Mouse (Mus musculus) right cerebral cortex, adult 18-20 months (tissue): ENCODE measurements around the gene Mical3.
"Not testable (repeated sequence)": the region's sequence is repeated elsewhere in the genome, so short reads cannot be mapped to it uniquely, and the experiment has no call there.

Experiments used
- DNase-seq: peaks from one replicate; pipeline ENCODE4 v3.0.0; 2022; ENCODE audit warnings: mixed read lengths

Mical3 gene

GRCm38 (mm10) chr6:120926880-120927279, 203.9 kb downstream of the Mical3 start:
- DNase-seq, result no peak

GRCm38 (mm10) chr6:120924791-120925321, 205.9 kb downstream of the Mical3 start:
- DNase-seq, result not testable (repeated sequence)

GRCm38 (mm10) chr6:120917975-120918374, 212.8 kb downstream of the Mical3 start:
- DNase-seq, result no peak

- not testable (repeated sequence) for DNase-seq
These were observed 213.6 kb downstream of the Mical3 start for GRCm38 (mm10) chr6:120916972-120917881.

- DNase-seq, result peak; percentile 77
These were observed 214.5 kb downstream of the Mical3 start, which contains the start of gene Bid for GRCm38 (mm10) chr6:120916074-120916971. Gene Bid (minus strand): TSS chr6:120916853.

- no peak for DNase-seq
These were observed 215.2 kb downstream of the Mical3 start for GRCm38 (mm10) chr6:120915649-120915975.

GRCm38 (mm10) chr6:120914911-120915648, 215.7 kb downstream of the Mical3 start:
- DNase-seq, result no peak

GRCm38 (mm10) chr6:120914533-120914910, 216.3 kb downstream of the Mical3 start:
- no peak for DNase-seq

GRCm38 (mm10) chr6:120913783-120914182, 217.0 kb downstream of the Mical3 start:
- DNase-seq, result no peak

GRCm38 (mm10) chr6:120912931-120913330, 217.9 kb downstream of the Mical3 start:
- DNase-seq, result no peak

- no peak for DNase-seq
These were observed 219.4 kb downstream of the Mical3 start for GRCm38 (mm10) chr6:120911213-120912007.

GRCm38 (mm10) chr6:120909501-120909900, 221.3 kb downstream of the Mical3 start:
- DNase-seq, result no peak

GRCm38 (mm10) chr6:120907876-120908597, 222.8 kb downstream of the Mical3 start:
- not testable (repeated sequence) for DNase-seq

- DNase-seq, result no peak
These were observed 224.3 kb downstream of the Mical3 start for GRCm38 (mm10) chr6:120906521-120906920.

GRCm38 (mm10) chr6:120905111-120905510, 225.7 kb downstream of the Mical3 start:
- DNase-seq, result no peak

- no peak for DNase-seq
These were observed 226.8 kb downstream of the Mical3 start for GRCm38 (mm10) chr6:120903961-120904360.

GRCm38 (mm10) chr6:120903450-120903912, 227.3 kb downstream of the Mical3 start:
- no peak for DNase-seq

GRCm38 (mm10) chr6:120901776-120902645, 228.8 kb downstream of the Mical3 start:
- no peak for DNase-seq

- no peak for DNase-seq
These were observed 232.5 kb downstream of the Mical3 start for GRCm38 (mm10) chr6:120898188-120898833.
